Mouse (Mus musculus): ENCODE results near the gene Kalrn. TPM values are rescaled to one million over a fixed set of nuclear protein-coding genes. Genes with fewer than 3 reads are reported as not detected.
"Not testable (repeated sequence)": the region's sequence is repeated elsewhere in the genome, so short reads cannot be mapped to it uniquely, and the experiment has no call there.

Gene Kalrn
- total RNA-seq, 2 experiments from 2014 or later: 448 to 531 TPM

GRCm38 (mm10) chr16:34081683-34082438 is 491.5 kb downstream of the Kalrn start:
- no peak for DNase-seq (ENCODE audit: low spot score in 2 of 2)

- DNase-seq (ENCODE audit: low spot score in 2 of 2): not testable (repeated sequence)
Measured at GRCm38 (mm10) chr16:34081314-34081682, 492.0 kb downstream of the Kalrn start.

- no peak for DNase-seq (ENCODE audit: low spot score in 2 of 2)
Measured at GRCm38 (mm10) chr16:34080818-34081217, 492.5 kb downstream of the Kalrn start.

GRCm38 (mm10) chr16:34079511-34079910 is 493.8 kb downstream of the Kalrn start:
- DNase-seq (ENCODE audit: low spot score in 2 of 2): no peak

- DNase-seq (ENCODE audit: low spot score in 2 of 2): peak in 1 of 2 experiments; percentile 47
Measured at GRCm38 (mm10) chr16:34078732-34079131, 494.6 kb downstream of the Kalrn start.

- DNase-seq (ENCODE audit: low spot score in 2 of 2): peak in 1 of 2 experiments; percentile 35
Measured at GRCm38 (mm10) chr16:34076101-34076500, 497.2 kb downstream of the Kalrn start.

- no peak for DNase-seq (ENCODE audit: low spot score in 2 of 2)
Measured at GRCm38 (mm10) chr16:34073930-34074329, 499.4 kb downstream of the Kalrn start.

- DNase-seq (ENCODE audit: low spot score in 2 of 2): no peak
Measured at GRCm38 (mm10) chr16:34072136-34072535, 501.2 kb downstream of the Kalrn start.

GRCm38 (mm10) chr16:34071223-34071825 is 502.0 kb downstream of the Kalrn start:
- no peak for DNase-seq (ENCODE audit: low spot score in 2 of 2)

GRCm38 (mm10) chr16:34069481-34069880 is 503.9 kb downstream of the Kalrn start:
- no peak for DNase-seq (ENCODE audit: low spot score in 2 of 2)

- DNase-seq (ENCODE audit: low spot score in 2 of 2): no peak
Measured at GRCm38 (mm10) chr16:34066922-34067321, 506.4 kb downstream of the Kalrn start.

GRCm38 (mm10) chr16:34066376-34066775 is 507.0 kb downstream of the Kalrn start:
- DNase-seq (ENCODE audit: low spot score in 2 of 2): no peak

GRCm38 (mm10) chr16:34063313-34063712 is 510.0 kb downstream of the Kalrn start:
- no peak for DNase-seq (ENCODE audit: low spot score in 2 of 2)

GRCm38 (mm10) chr16:34061661-34062060 is 511.7 kb downstream of the Kalrn start:
- DNase-seq (ENCODE audit: low spot score in 2 of 2): no peak

GRCm38 (mm10) chr16:34058611-34059010 is 514.7 kb downstream of the Kalrn start:
- DNase-seq (ENCODE audit: low spot score in 2 of 2): no peak

- no peak for DNase-seq (ENCODE audit: low spot score in 2 of 2)
Measured at GRCm38 (mm10) chr16:34057464-34057863, 515.9 kb downstream of the Kalrn start.

GRCm38 (mm10) chr16:34056418-34057111 is 516.8 kb downstream of the Kalrn start:
- no peak for DNase-seq (ENCODE audit: low spot score in 2 of 2)

GRCm38 (mm10) chr16:34050090-34050489 is 523.2 kb downstream of the Kalrn start:
- DNase-seq (ENCODE audit: low spot score in 2 of 2): no peak

GRCm38 (mm10) chr16:34049361-34049760 is 524.0 kb downstream of the Kalrn start:
- no peak for DNase-seq (ENCODE audit: low spot score in 2 of 2)

GRCm38 (mm10) chr16:34048232-34048631 is 525.1 kb downstream of the Kalrn start:
- DNase-seq (ENCODE audit: low spot score in 2 of 2): no peak

- DNase-seq (ENCODE audit: low spot score in 2 of 2): no peak
Measured at GRCm38 (mm10) chr16:34047543-34047942, 525.8 kb downstream of the Kalrn start.

- no peak for DNase-seq (ENCODE audit: low spot score in 2 of 2)
Measured at GRCm38 (mm10) chr16:34047006-34047360, 526.3 kb downstream of the Kalrn start.
